Mouse (Mus musculus) intestine, postnatal 0 days (tissue): ENCODE data around the gene Igfn1. TPM values are rescaled to one million over a fixed set of nuclear protein-coding genes. Genes with fewer than 3 reads are reported as not detected.
A peak's percentile ranks its signal among the peaks of the same experiment; 100 is the strongest.

Source experiments
- ATAC-seq: fragments of 200-750 bp; cut with Nextera tagmentation; 2 replicates; pipeline ENCODE4 v1.8.0; 2017; ENCODE audit warnings: mild to moderate bottlenecking, moderate TSS enrichment, moderate library complexity
- H3K27ac ChIP-seq: fragments of 300-500 bp; sonication (generic); 2 replicates; pipeline ENCODE4 v1.5.1; 2014; ENCODE audit warnings: mild to moderate bottlenecking, low read depth, low read length, moderate library complexity
- H3K27me3 ChIP-seq: fragments of 300-500 bp; sonication (generic); replicated peaks from 2 replicates; pipeline ENCODE4 v1.6.1; 2014; ENCODE audit warnings: low read length, mixed read lengths; ENCODE audit not compliant: control insufficient read depth, insufficient read depth
- H3K36me3 ChIP-seq: fragments of 300-500 bp; sonication (generic); 2 replicates; pipeline ENCODE4 v1.6.1; 2014; ENCODE audit warnings: mild to moderate bottlenecking, moderate library complexity; ENCODE audit not compliant: control insufficient read depth, insufficient read depth
- H3K4me1 ChIP-seq: fragments of 300-500 bp; sonication (generic); replicated peaks from 2 replicates; pipeline ENCODE4 v1.6.1; 2014; ENCODE audit warnings: antibody characterized with exemption, low read length, mixed read lengths; ENCODE audit not compliant: control insufficient read depth, insufficient read depth
- H3K4me2 ChIP-seq: fragments of 300-500 bp; sonication (generic); replicated peaks from 2 replicates; pipeline ENCODE4 v1.6.1; 2014; ENCODE audit warnings: low read depth, mild to moderate bottlenecking, moderate library complexity
- H3K4me3 ChIP-seq: fragments of 300-500 bp; sonication (generic); 2 replicates; pipeline ENCODE4 v1.5.1; 2014; ENCODE audit warnings: low read depth, low read length
- H3K9ac ChIP-seq: fragments of 300-500 bp; sonication (generic); 2 replicates; pipeline ENCODE4 v1.6.1; 2014; ENCODE audit warnings: mild to moderate bottlenecking, low read depth, low read length
- H3K9me3 ChIP-seq: fragments of 300-500 bp; sonication (generic); 2 replicates; pipeline ENCODE4 v1.6.1; 2016; ENCODE audit warnings: mixed run types; ENCODE audit not compliant: control insufficient read depth
- CTCF ChIP-seq: sonication (generic); IDR thresholded peaks from 2 replicates; pipeline ENCODE4 v1.5.1; 2016; ENCODE audit warnings: low read depth, mild to moderate bottlenecking, control low read depth, antibody characterized with exemption, moderate library complexity
- WGBS: fragments of 180-500 bp; shearing (Covaris S2); extraction: QIAGEN DNeasy Blood & Tissue Kit; methylation state at CpG from one replicate; pipeline ENCODE4 v1.1.7; 2014; 5-methylcytosine and 5-hydroxymethylcytosine counted together
- polyA plus RNA-seq: library from polyadenylated mRNA; unstranded; fragments of >200 nt; fragmentation: Nextera tagmentation; extraction: Ambion mirVana; gene quantifications from 2 replicates; pipeline ENCODE4 v1.2.1, GENCODE M21; 2015

The Igfn1 gene
- polyA plus RNA-seq, 1 experiment from 2014 or later, result 0.09 TPM

DNA sequence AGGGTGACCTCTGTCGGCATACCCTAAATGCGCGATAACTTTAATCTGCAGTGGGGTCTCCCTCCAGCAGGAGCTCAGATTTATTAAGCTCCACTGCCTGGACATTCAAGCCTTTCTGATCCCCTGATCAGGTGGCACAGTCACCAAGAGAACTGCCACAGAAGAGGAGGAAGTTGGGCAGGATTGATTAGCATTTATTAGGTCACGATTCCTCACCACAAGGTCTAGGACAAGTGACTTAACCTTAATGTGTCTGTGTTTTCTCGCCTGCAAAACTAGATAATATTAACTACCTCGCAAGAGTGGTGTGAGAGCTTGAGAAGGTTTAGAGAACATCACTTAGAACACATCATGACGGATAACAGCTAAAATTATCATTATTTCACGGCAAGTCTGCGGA is 41.8 kb upstream of the Igfn1 start:
- TF ChIP-seq CTCF, result no peak
- 71% methylated on average over 9 of the region's 9 CpGs for WGBS
- Histone ChIP-seq H3K9ac (no peak overlapping the region), H3K9me3 (no peaks in the 10 kb centered on the region), H3K4me1 (no peaks in the 10 kb centered on the region), H3K4me2 (no peak overlapping the region), H3K27me3 (peaks cover 40% of the 10 kb centered on the region), H3K36me3 (no peaks in the 10 kb centered on the region), H3K27ac (no peak overlapping the region), H3K4me3 (no peak overlapping the region)
- ATAC-seq, result no peak

DNA sequence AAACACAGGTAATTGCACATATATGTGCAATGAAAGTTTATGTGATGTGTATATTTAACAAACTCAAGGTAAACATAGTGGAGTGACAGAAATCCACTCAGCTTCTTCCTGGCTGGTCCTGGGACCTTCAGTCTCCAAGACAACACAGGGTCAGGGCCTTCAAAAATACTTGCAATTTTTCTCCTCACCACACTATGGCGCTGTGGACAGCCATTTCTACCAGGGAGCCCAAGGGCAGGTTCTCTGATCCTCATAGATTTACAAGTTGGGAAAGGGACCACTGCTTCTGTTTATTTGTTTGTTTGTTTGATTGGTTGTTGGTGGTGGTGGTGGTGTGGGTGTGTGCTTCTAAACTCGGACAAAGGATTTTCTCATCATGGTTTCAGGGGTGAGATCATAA is 41.3 kb upstream of the Igfn1 start:
- no peak overlapping the region for H3K27ac ChIP-seq
- no peak overlapping the region for H3K4me3 ChIP-seq
- no peaks in the 10 kb centered on the region for H3K9me3 ChIP-seq
- no peak overlapping the region for H3K4me2 ChIP-seq
- no peak for ATAC-seq
- TF ChIP-seq CTCF, result peak; percentile 76
- H3K36me3 ChIP-seq, result no peaks in the 10 kb centered on the region
- peaks cover 45% of the 10 kb centered on the region for H3K27me3 ChIP-seq
- no peaks in the 10 kb centered on the region for H3K4me1 ChIP-seq
- H3K9ac ChIP-seq, result no peak overlapping the region
- 10% methylated on average over 2 of the region's 2 CpGs for WGBS

DNA sequence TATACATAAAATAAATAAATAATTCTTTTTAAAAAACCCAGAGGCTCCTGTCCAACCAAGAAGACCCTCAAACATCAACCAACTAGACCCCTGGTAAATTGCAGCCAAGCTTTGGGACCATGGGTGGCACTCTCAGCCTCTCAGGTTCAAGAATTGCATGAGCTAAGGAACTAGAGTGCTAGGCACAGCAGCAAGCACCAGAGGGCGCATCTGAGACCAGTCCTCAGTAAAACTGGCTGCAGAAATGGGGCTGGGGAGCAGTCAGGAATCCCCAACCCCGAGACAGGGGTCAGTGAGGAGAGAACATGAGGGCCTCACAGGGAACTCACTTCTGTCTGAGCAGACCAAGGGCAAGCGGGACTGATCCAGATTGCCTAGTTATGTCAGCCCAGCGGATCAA is 39.6 kb upstream of the Igfn1 start:
- ATAC-seq, result no peak
- Histone ChIP-seq H3K27me3 (peaks cover 38% of the 10 kb centered on the region), H3K4me3 (no peak overlapping the region), H3K4me2 (no peak overlapping the region), H3K9ac (no peak overlapping the region), H3K27ac (no peak overlapping the region), H3K9me3 (no peaks in the 10 kb centered on the region), H3K4me1 (no peaks in the 10 kb centered on the region), H3K36me3 (no peaks in the 10 kb centered on the region)
- peak; percentile 83 for TF ChIP-seq CTCF
- 20% methylated on average over 4 of the region's 4 CpGs for WGBS

DNA sequence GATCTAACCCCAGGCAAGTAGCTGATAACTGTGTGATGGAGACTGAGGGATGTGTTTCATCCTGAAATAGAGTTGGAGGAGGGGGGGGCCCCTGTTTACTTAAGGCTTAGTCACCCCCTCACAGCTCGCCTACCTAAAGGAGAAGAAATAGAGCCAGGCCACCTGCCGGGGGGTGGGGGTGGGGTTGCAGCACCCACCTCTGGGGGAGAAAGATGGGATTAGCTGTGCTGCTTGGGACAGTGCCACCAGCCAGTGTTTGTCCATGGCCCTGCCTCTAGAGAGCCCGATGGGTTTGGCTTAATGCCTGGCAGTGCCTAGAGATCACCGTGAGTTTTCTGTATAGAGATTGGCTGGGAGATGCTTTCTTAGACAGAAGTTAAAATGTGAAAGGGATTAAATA is 34.7 kb upstream of the Igfn1 start:
- no peak for TF ChIP-seq CTCF
- no peak overlapping the region for H3K9ac ChIP-seq
- H3K27ac ChIP-seq, result no peak overlapping the region
- no peak for ATAC-seq
- 12% methylated on average over 4 of the region's 4 CpGs for WGBS
- 0 out of 2 replicates have a peak, but pooled peaks cover 15% of the 10 kb centered on the region for H3K27me3 ChIP-seq
- H3K9me3 ChIP-seq, result no peaks in the 10 kb centered on the region
- H3K4me3 ChIP-seq, result no peak overlapping the region
- no peaks in the 10 kb centered on the region for H3K4me1 ChIP-seq
- H3K36me3 ChIP-seq, result no peaks in the 10 kb centered on the region
- H3K4me2 ChIP-seq, result no peak overlapping the region

DNA sequence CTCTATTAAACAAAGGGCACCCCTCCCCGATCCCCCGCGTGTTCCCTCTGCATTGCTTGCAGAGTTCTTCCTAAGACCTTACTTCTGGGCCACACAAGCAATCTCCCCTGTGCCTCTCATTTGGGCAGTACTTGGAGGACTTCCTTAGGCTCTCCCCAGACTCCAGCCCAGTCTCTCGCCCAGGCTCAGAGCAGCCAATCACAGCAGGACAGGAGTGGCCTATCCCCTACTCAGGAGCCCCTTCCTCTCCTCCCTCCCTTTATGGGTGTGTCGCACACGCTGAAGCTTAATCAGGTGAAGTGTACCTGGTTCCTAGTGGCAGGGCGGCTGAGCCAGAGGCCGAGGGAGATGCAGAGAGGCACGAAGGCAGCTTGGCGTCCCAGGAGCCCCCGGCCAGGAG is 34.3 kb upstream of the Igfn1 start:
- TF ChIP-seq CTCF, result no peak
- no peak overlapping the region for H3K4me2 ChIP-seq
- no peak for ATAC-seq

DNA sequence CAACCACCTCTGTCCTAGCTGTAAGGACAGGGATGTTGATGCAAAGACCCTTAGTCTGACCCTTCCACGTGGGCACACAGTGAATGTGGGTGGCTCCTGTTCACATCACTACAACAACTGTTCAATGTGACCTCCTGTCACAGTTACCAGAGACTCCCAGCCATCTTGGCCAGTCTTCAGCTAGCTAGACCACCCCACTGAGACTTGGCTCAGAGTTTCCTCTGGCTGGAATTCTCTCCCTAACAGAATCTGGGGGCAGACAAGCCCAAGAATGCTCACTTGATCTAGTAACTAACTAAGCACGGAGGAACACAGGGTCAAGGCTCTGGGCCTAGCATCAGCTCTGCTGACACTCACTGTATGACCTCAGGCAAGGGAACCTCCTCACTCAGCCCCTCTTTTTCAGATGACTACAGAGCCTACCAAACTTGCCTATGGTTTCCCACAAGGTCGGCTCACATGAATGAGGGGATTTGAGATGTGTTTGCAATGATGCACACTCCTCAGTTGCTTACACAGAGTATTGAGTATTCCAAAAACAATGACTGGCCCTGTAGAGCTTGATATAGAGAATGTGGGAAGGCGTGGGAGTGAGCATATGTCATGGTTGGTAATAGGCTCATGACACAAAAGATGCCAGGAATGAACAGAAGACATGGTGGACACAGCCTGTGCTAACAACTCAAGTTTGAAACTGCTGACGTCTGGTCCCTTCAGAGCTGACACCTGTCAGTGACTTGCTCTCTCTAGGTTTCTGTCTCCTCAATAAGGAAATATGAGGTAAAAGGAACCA is 32.8 kb upstream of the Igfn1 start:
- H3K27me3 ChIP-seq, result 0 out of 2 replicates have a peak, but pooled peaks cover 15% of the 10 kb centered on the region
- 86% methylated on average over 5 of the region's 5 CpGs for WGBS
- H3K9ac ChIP-seq, result no peak overlapping the region
- H3K4me1 ChIP-seq, result no peaks in the 10 kb centered on the region
- TF ChIP-seq CTCF, result no peak
- H3K9me3 ChIP-seq, result no peaks in the 10 kb centered on the region
- H3K27ac ChIP-seq, result no peak overlapping the region
- no peak for ATAC-seq
- peaks cover 13% of the 10 kb centered on the region; the same call in 1 of the 2 replicates for H3K36me3 ChIP-seq
- no peak overlapping the region for H3K4me2 ChIP-seq
- no peak overlapping the region for H3K4me3 ChIP-seq

More for the DNA sequence above, 34.3 kb upstream of the Igfn1 start:
- 19% methylated on average over 11 of the region's 11 CpGs for WGBS
- H3K4me3 ChIP-seq, result no peak overlapping the region
- H3K27me3 ChIP-seq, result 0 out of 2 replicates have a peak, but pooled peaks cover 15% of the 10 kb centered on the region
- H3K9me3 ChIP-seq, result no peaks in the 10 kb centered on the region
- H3K4me1 ChIP-seq, result no peaks in the 10 kb centered on the region
- H3K36me3 ChIP-seq, result peaks cover 3% of the 10 kb centered on the region; the same call in 1 of the 2 replicates
- no peak overlapping the region for H3K9ac ChIP-seq
- H3K27ac ChIP-seq, result no peak overlapping the region
